Mouse (Mus musculus) heart, postnatal 25 days (tissue): ENCODE results near the gene Ezh1. TPM values are rescaled to one million over a fixed set of nuclear protein-coding genes. Genes with fewer than 3 reads are reported as not detected.

ENCODE experiments used
- DNase-seq: peaks from one replicate; pipeline ENCODE4 v3.0.0; 2022; ENCODE audit warnings: low spot score
- intact Hi-C: fragments of 180-260 bp; cut with DNase I; formaldehyde crosslinking; loops from one replicate; pipeline ENCODE4 v1.15.1; 2025
- total RNA-seq, 2 experiments: library from RNA; stranded (reverse); gene quantifications; 2 replicates each; pipeline ENCODE4 v1.2.3; 2021

Ezh1 gene
- total RNA-seq, 2 experiments from 2014 or later: 26.0 to 30.4 TPM

DNA sequence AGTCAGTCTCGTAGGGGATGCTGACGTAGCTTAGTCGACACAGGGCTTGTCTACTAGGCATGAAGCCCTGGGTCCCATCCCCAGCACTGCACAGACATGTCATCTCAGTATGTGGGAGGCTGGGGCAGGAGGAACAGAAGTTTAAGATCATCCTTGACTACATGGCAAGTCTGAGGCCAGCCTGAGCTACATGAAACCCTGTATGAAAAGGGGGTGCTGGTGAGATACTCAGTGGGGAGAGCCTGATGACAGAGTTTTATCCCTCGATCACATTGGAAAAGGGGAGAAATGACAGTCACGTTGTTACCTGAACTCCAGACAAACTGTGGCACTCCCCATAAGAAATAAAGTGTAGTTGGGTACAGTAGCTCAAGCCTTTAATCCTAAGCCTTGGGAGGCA lies 38.7 kb downstream of the Ezh1 start:
- intact Hi-C loops: no loop called here
- no peak for DNase-seq

- intact Hi-C loops: no loop called here
Measured at GRCm38 (mm10) chr11:101186526-101187247, 39.6 kb downstream of the Ezh1 start.

GRCm38 (mm10) chr11:101185441-101185840 lies 40.8 kb downstream of the Ezh1 start:
- no peak for DNase-seq
- intact Hi-C loops: no loop called here

More at GRCm38 (mm10) chr11:101186526-101187247, 39.6 kb downstream of the Ezh1 start:
- no peak for DNase-seq

GRCm38 (mm10) chr11:101184984-101185383 lies 41.3 kb downstream of the Ezh1 start:
- DNase-seq: no peak
- intact Hi-C loops: no loop called here

GRCm38 (mm10) chr11:101182771-101183517 lies 43.3 kb downstream of the Ezh1 start:
- DNase-seq: no peak
- intact Hi-C loops: no loop called here

DNA sequence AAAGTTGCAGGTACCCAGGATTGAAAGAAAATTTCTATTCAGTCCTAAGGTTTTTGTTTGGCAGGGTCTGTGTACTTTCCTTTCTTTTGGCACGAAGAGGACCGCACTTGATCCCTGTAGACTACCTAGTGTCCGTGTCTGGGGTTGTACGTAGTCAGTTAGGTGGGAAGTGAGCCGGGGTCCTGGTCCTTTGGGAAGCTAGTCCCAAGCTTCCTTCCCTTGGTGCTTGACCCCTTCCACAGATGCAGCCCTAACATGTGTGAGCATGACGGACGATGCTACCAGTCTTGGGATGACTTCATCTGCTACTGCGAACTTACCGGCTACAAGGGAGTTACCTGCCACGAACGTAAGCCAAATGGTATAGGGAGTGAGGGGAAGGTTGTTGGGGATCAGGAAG lies 44.3 kb downstream of the Ezh1 start:
- intact Hi-C loops: no loop called here
- DNase-seq: no peak

GRCm38 (mm10) chr11:101180846-101181740 lies 45.2 kb downstream of the Ezh1 start:
- intact Hi-C loops: no loop called here

GRCm38 (mm10) chr11:101180261-101180660 lies 46.0 kb downstream of the Ezh1 start:
- DNase-seq: no peak
- intact Hi-C loops: no loop called here

More at GRCm38 (mm10) chr11:101180846-101181740, 45.2 kb downstream of the Ezh1 start:
- DNase-seq: no peak

DNA sequence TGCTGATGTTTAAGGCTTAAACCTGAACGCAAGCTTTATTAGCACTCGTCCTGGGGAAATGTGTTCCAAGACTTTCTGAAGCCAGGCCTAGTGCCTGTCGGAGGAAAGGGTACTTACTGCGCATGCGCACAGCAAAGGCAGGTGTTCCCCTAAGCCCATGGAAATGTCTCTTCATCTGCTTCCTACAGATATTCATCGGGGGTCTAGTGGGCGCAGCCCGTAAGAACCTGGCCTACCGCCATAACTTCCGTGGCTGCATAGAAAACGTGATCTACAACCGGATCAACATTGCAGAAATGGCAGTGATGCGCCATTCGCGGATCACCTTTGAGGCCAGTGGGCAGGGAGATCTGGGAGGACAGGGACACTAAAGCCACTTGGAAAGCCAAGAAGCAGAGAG lies 47.0 kb downstream of the Ezh1 start:
- DNase-seq: no peak
- intact Hi-C loops: loop anchor here (5.0 kb wide), 1 partner anchor 197 kb away; no protein-coding TSS in a partner anchor

GRCm38 (mm10) chr11:101178061-101179058 lies 47.9 kb downstream of the Ezh1 start:
- no peak for DNase-seq
- intact Hi-C loops: loop anchor here (5.0 kb wide), 1 partner anchor 196 kb away; no protein-coding TSS in a partner anchor

DNA sequence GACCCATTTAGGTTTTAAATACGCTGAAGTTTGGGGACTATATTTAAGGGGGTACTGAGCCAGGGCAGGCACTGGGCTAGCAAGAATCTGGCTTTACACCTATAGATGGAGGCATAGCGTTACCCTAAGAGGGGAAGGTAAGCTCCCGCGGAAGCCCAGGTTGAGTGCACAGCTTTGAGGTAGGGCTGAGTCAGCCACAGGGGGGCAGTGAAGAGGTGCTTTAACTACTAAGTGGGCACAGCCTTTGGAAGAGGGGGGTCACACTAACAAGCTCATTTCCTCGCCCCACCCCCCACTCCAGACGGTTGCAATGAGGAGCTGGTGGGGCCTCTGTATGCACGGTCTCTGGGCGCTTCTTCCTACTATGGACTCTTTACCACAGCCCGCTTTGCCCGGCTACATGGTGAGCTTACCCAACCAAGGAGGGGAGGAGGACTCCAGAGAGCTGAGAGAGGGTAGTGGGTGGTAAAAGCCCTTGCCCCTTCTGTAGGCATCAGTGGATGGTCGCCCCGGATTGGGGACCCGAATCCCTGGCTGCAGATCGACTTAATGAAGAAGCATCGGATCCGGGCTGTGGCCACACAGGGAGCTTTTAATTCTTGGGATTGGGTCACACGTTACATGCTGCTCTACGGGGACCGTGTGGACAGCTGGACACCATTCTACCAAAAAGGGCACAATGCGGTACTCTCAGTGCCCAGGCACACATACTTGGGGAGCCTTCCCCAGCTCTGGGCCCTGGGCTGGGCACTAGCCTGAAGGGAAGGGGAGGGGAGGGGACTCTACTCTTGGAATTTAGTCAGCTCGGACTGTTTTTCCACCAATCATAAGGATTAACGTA lies 49.1 kb downstream of the Ezh1 start:
- no peak for DNase-seq
- intact Hi-C loops: loop anchor here (5.0 kb wide), 1 partner anchor 195 kb away; no protein-coding TSS in a partner anchor

GRCm38 (mm10) chr11:101176117-101176691 lies 50.1 kb downstream of the Ezh1 start:
- DNase-seq: no peak
- intact Hi-C loops: loop anchor here (5.0 kb wide), 1 partner anchor 194 kb away; no protein-coding TSS in a partner anchor

- DNase-seq: no peak
- intact Hi-C loops: loop anchor here (5.0 kb wide), 1 partner anchor 193 kb away; no protein-coding TSS in a partner anchor
Measured at GRCm38 (mm10) chr11:101175636-101176116, 50.6 kb downstream of the Ezh1 start.

DNA sequence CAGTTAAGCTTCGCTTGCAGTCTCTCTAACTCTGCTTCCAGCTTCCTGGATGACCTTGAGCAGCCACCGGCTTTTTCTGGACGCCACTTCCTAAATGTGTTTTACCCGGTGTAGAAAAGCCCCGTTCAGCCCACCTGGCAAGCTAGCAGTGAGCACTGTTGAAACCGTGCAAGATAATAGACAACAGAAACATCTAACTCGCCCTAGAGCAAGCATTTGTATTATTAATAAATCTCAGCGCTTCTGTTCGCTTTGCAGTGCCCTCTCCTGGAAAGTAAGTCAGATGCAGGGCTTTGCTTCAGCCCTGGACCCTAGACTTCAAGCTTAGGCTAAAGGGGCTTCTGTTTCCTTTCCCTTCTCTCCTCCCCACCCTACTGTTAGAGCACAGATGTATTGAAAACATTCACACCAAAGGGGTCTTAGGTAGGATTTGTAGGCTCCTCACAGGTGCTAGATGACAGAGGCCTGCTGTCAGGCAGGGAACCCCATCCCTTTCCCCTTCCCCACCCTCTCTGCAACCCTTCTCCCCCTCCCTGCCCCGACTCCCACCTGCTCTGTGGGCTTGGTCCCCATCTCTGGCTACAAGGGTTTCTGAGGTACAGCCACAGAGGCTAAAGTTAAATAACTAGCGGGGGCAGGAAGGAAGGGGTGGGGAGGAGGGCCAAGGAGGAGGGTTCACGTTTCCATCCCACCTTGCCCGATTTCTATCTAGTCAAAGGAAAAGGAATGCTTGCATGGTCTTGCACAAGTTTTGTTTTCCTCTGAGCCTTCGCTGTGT lies 51.2 kb downstream of the Ezh1 start, which contains the start of gene Ccr10:
TSS of gene Ccr10 (minus strand) at position 593 of the 778 bp plus-strand sequence.
- no peak for DNase-seq
- intact Hi-C loops: loop anchor here (1.0 to 5.0 kb wide), 3 partner anchors 79 to 193 kb away; partner anchors contain the start of gene Coasy

DNA sequence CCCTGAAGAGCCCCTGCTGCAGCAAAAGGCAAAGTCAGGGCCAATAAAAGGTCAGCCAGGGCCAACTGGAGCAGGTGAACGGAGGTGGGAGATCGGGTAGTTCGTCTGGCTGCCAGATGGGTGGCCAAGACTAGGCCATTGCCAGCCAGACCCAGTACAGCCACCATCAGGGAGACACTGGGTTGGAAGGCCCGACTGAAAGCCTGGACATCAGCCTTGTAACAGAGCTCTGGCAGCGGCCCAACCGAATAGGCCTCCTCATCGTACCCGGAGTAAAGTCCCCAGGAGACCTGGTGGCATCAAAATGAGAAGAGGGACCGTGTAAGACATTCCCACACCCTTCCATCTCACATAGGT lies 51.9 kb downstream of the Ezh1 start:
- intact Hi-C loops: loop anchor here (1.0 kb wide), 2 partner anchors 78 to 92 kb away; partner anchors contain the start of gene Coasy
- DNase-seq: no peak

DNA sequence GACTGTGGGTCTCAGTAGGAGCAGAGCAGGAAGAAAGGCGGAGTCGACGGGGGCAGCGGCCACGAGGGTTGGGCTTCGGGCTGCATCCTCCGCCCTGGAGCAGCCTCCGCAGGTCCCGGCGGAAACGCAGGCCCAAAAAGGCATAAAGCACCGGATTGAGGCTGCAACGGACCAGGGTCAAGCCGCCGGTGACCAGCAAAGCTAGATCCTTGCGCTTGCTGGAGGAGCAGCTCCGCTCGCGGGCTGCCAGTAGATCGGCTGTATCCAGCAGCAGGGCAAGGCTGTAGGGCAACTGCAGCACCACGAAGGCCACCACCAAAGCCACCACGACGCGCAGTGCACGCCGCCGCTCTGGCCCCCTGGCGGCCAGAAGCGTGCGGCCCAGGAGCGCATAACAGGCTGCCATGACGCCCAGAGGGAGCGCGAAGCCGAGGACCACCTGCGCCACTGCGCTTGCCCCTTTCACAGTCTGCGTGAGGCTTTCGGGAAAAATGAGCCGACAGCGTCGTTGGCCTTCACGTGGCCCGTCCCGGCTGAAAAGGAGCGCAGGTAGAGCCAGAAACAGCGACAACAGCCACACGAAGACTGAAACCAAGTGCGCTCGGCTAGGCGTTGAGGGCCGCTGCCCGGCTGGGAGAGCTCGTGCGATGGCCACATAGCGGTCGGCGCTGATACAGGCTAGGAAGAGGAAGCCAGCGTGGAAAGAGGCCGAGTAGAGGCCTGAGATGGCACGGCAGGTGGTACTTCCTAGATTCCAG lies 52.5 kb downstream of the Ezh1 start:
- peak; percentile 80 for DNase-seq
- intact Hi-C loops: loop anchor here (1.0 kb wide), 2 partner anchors 78 to 92 kb away; partner anchors contain the start of gene Coasy
